Mouse (Mus musculus): Measurements from ENCODE around the gene Fam160b1.

Fam160b1 gene

GRCm38 (mm10) chr19:57425296-57425695 lies 64.8 kb downstream of the Fam160b1 start:
- no peak for DNase-seq (ENCODE audit: low spot score)

GRCm38 (mm10) chr19:57426841-57427240 lies 66.4 kb downstream of the Fam160b1 start:
- no peak for DNase-seq (ENCODE audit: low spot score)

- no peak for DNase-seq (ENCODE audit: low spot score)
Observed at GRCm38 (mm10) chr19:57427756-57428438, 67.4 kb downstream of the Fam160b1 start.

- DNase-seq (ENCODE audit: low spot score): no peak
Observed at GRCm38 (mm10) chr19:57428641-57429040, 68.2 kb downstream of the Fam160b1 start.

- DNase-seq (ENCODE audit: low spot score): no peak
Observed at GRCm38 (mm10) chr19:57429926-57430325, 69.4 kb downstream of the Fam160b1 start.

GRCm38 (mm10) chr19:57431476-57431875 lies 71.0 kb downstream of the Fam160b1 start:
- no peak for DNase-seq (ENCODE audit: low spot score)

- DNase-seq (ENCODE audit: low spot score): no peak
Observed at GRCm38 (mm10) chr19:57434024-57434423, 73.5 kb downstream of the Fam160b1 start.

GRCm38 (mm10) chr19:57436586-57437021 lies 76.1 kb downstream of the Fam160b1 start:
- DNase-seq (ENCODE audit: low spot score): no peak

GRCm38 (mm10) chr19:57437042-57437441 lies 76.6 kb downstream of the Fam160b1 start:
- no peak for DNase-seq (ENCODE audit: low spot score)

Data from layer of hippocampus, adult 9-10 months (tissue).